Mouse (Mus musculus) thymus, postnatal 36 days (tissue): ENCODE results near the gene Nbr1.

Experiments
- DNase-seq, 2 experiments: peaks; one replicate each; pipeline ENCODE4 v3.0.0; 2022; ENCODE audit warnings: mixed read lengths in 2 of 2

The Nbr1 gene

DNA sequence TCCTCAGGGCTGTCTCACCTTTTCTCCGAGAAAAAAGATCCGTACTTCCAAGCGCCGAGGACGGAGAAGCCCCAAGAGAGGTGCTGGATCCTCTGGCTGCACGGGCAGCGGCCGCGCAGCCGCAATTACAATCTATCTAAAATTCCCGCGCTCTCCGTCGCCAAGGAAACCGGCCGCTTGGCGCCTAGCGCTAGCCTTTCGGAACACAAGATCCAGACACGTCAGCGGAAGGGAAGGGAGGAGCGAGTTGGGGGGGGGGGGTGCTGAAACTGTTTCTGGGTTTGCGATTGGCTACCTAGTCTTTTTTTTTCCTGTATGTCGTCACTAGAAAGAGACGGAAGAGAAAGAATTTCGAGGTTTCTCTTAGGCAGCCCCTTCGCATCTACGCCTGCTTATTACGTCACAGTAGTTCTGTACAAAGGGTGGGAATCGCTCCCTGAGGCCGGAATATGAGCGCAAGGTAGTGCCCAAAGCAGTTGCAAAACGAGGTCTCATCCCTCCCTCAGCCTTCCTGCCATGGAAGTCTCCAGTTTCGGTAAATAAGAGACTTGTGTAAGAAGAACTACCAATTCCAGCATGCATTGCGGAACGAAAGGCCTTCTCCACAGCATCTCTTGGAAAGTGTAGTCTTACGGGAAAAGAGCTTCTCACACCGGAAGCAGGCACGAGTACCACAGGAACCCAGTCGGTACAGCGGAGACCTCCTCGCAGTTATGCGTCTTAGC lies at the start of gene Nbr1, which contains the start of gene Brca1:
TSS of gene Nbr1 (plus strand) at position 399 of the 725 bp plus-strand sequence.
TSS of gene Brca1 (minus strand) at position 205 of the 725 bp plus-strand sequence.
- DNase-seq, result peak; percentile 86

DNA sequence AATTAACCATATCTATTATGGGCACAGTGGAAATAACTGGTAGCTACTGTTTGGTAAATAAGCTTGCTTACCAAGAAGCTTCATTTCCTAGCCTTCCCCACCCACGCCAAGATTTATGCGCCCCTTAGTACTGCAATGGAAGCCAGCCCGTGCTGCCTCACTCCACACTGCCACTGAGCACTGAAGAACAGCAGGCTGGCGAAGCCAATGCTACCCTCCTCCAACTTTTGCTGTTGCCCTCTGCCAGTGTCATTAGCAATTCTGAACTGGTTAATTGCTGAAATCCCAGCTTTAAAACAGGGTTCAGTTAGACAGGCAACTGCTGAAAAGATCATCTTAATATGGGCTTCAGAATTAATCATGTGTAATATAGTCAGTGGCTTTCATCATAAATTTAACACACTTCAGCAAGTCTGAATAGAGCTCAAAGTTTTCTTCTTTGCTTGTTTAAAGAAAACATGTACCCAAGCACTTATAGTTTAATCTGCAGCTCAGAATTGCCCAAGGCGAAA lies 45.6 kb upstream of the Nbr1 start:
- DNase-seq, result no peak

DNA sequence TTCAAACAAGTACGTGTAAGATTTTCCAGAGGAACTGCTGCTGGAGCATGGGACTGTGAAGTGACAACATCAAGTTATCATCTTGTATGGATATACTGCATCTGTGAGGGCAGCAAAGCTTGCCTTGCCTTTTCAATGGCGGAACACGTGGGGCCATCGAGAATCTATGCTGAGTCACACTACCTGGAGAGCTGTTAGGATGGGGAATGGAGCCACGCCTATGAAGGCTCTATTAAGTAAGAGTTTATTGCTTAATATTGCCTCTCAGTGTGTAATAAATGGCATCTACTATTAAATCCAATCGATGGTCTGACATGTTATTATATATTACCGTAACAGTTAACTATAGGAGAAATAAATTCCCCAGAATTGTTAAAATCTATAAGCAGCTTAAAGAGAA lies 44.9 kb upstream of the Nbr1 start:
- DNase-seq, result no peak

DNA sequence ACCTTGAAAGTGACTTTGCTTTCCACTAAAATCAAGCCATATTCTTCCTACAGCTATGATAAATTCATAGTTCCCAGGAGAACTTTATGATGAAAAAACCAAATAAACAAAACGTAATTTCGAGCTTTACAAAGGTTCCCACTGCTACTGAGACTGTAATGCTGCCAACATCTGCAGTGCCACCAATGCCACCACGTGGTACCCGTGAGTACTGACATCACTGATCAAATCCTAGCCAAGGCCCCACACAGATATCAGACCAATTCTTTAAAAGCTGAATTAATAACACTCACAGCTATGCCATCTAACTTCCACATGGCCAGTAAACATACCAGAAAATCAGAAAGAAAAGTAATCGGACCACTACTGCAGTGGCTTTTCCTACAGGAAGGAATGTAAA lies 33.0 kb upstream of the Nbr1 start:
- no peak for DNase-seq

DNA sequence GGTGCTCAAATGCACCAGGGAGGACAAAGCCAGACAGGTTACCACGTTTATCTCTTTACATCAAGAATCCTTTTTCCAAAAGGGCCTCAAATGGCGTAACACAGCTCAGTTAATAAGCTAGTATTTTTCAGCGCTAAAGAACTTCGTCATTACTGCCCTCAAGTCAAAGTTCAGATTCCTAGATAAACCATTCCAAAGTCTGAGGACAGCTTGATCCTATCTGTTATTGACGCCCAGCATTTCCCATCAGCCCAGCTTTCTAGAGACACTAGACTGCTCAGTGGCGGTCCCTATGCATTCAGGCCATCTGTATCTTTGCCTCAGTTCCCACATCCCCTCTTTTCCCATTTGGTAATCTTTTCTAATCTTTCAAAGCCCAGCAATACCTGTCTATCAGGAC lies 32.6 kb upstream of the Nbr1 start:
- DNase-seq, result no peak

DNA sequence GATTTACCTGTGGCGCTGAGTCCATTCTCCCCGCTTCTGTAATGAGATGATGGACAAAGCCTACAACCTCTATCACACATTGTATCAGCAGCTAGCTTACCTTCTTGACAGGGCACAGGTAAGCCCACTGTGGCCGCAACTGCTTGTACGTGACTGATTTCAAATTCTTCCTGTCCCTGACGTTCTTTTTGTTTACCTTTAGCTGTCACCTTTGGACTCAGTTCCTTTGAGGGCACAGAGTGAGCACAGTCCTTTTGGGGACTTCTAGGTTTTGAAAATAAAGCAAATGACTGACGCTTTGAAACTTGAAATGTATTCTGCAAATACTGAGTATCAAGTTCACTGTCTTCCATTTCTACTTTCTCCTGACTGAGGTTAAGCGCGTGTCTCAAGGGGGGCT lies 27.5 kb upstream of the Nbr1 start:
- DNase-seq, result no peak

DNA sequence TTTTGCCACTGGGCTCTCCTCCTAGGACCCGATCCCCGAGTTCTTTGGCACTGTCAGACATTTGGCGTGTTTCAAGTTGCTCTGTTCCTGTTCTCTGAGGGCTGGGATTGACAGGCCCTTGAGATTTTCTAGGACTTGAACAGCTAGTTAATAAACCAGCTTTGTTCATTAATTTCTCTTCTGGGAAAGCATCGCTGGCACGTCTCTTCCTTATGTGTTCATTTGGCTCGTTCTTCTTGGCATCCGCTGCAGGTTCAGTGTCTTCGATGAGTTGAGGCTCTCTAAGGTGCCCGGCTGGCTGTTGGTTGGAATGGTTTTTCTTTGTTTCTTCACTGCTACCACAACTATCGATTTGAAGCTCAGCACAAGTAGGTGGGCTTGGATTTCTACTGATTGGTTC lies 26.9 kb upstream of the Nbr1 start:
- DNase-seq, result no peak

DNA sequence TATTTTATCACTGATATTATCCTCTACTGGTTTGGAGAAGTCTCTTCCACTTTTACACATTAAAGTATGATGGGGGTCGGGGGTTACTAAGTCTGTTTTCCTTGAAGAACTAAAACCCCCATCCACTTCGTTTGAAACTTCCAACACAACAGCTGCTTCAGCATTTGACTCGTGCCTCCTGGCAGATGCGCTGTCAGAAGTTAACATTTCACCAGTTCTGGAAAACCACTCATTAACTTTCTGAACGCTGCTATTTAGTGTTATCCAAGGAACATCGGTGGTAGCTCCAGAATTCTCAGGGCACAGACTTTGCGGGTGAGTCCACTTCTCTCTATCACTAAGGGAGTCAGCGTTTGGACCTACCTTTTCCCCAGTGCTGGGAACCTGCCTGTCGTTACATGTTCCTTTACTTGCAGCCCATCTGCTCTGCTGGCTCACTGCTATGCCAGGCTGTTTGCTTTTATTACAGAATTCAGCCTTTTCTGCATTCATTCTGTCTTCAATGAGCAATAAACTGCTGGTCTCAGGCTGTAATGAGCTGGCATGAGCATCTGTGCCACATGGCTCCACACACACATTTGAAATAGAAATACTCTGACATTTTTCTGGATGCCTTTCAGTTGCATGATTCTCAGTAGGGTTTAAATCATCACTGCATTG lies 25.9 kb upstream of the Nbr1 start:
- DNase-seq, result no peak

DNA sequence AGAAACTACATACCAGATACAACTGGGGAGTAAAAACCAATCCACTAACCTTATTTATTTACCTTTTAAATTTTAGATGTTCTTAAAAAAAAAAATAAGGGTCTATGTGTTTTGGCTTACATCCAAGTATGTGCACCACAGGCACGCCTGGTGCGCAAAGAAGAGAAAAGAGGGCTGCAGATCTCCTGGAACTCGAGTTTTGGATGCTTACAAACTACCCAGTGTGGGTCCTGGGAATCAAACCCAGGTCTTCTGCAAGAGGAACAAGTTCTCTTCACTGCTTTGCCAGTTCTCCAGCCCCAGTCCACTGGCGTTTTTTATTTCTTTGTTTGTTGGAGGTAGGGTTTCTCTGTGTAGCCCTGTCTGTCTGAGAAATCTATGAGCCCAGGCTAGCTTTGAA lies 25.3 kb upstream of the Nbr1 start:
- no peak for DNase-seq

DNA sequence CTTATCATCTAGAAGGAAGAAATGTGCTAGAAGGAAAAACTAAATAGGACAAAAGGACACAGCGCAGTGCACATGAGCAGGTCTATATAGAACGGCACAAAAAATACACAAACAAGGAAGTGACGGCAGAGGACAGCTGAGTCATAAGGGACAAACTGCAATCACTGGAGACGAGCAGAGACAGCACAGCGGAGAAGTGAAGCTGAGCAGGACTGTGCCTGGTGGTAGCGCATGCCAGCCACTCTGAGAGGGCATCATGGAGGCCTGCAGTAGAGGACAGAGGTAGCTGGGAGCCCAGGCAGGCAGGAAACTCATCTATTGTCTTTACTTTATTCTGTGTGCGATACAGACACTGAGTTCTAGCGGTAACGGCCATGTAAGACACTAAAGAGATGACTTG lies 8.4 kb upstream of the Nbr1 start:
- DNase-seq, result no peak

DNA sequence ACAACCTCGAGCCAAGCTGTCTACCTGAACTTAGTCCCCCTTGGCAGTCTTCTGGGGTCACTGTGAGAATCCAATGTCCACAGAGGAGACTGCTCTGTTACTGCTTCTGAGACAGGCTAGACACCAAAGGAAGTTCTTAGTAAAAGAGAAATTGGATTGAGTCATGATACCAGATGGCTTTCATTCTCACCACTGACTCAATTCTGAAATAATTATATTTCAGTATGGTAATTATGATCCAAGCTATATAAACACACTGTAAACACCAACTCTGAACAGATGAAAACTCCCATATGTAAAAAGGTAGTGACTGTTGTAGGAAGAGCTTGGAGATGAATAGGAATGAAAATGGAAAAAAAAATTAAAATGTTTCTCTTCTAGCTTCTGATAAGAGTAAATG lies 7.8 kb upstream of the Nbr1 start:
- no peak for DNase-seq

DNA sequence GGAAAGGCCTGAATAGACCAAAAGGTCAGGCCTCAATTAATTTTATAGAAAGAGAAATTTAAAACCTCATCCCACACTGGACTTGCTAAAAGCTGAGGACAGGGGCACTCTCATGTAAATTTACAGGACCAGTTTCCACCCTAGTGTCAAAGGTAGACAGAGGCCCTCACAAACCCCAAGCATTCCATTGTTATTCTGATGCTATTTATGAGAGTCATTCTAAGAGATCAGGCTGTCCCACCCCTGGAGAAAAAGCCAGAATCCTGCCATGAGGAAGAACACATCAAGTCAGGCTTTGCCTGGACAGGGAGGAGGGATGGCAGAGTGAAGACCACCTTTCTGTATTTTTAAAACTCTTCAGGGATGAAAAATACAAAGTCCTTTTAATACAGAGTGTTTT lies 3.4 kb upstream of the Nbr1 start:
- DNase-seq, result no peak

DNA sequence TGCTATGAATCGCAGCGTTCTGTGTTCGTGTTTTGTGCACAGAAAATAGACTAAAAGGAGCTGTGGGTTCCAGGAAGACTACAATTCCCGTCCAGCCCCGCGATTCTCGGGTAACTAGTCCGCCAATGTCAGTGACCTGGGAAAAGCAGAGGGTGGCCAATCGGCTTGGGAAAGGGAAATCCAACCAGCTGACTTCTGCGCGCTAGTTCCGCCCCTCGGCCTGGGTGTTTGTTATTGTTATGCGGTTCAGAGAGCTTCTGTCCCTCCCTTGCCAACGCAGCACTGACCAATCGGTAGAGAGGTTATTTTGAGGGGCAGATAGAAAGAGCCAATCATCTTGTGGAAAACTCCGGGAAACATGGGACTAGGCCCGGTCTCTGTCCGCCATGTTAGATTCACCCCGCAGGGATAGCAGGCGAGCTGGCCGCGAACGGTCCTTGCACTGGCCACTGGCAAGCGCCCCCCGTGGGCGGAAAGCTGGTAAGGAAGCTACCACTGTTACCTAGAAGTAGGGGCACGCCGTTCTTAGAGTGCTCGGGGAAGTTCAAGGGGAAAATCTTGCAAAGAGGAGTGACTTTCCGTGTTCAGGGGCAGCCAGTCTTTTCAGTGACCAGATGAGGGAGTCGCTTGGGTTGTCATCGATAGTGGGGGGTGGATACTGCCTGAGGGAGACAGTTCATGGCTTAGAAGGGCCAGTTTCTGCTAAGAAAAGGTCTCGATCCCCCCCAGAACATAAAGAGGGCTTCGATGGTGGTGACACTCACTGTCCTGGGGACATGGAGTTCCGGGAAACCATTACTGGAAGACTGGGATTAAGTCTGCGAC lies 739 bp downstream of the Nbr1 start:
- DNase-seq, result peak; percentile 92 to 97

DNA sequence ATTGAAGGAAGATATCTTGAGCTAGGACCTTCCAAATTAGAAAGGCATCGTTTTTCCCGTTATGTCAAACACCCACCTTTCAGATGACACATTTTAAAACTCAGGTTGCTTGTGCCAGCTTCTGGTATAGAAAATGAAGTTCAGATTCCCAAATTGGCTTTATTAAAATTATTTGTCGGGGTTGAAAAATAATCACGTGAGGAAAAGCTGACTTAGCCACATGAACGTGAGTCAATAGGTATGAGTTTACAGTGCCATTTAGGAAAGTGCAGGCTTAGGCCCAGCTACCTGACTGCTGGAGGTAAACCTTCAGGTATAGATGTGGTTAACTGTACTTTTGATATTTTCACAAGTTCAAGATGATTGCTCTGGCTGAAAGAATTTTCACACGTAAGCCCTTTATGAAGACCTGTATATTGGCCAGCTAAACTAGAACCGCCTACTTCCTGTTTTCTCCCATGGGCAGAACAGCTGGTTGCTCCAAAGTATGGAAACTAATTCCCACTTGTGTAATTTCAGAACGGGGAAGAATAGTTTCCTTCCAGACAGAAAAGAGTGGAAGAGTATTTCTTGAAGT lies 1.5 kb downstream of the Nbr1 start:
- DNase-seq, result no peak

DNA sequence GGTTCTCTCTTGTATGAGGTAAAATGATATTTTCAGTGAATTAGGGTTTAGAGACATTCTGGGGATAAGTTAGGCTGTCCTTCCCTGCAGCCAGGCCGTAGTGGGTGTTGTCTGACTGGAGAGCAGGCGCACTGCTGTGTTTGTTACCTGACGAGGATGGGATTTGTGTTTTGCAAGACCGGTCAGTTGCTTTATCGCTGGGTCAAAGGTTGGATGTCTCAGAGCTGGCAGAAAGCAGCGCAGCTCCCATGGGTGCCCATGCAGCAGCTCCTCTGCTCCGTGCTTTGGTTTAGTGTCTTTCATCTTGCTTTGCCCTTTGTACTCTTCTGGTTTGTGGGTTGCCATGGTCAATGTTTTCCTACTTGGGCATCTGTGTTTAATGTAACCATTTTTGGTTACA lies 4.6 kb downstream of the Nbr1 start:
- DNase-seq, result no peak

DNA sequence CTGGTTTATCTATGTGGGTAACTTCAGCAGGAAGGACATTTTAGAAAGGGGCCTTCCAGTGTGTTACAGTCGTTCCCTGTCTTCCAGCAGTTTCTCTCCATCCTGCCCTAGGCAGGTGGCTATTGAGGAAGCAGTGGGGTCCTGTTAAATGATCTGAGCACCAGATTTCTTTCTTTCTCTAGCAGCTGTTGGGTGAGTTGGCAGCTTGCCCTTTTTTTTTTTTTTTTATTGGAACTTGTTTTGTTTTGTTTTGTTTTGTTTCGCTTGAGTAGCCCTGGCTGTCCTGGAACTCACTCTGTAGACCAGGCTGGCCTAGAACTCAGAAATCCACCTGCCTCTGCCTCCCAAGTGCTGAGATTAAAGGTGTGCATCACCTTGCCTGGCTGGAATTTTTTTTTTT lies 5.0 kb downstream of the Nbr1 start:
- DNase-seq, result no peak

DNA sequence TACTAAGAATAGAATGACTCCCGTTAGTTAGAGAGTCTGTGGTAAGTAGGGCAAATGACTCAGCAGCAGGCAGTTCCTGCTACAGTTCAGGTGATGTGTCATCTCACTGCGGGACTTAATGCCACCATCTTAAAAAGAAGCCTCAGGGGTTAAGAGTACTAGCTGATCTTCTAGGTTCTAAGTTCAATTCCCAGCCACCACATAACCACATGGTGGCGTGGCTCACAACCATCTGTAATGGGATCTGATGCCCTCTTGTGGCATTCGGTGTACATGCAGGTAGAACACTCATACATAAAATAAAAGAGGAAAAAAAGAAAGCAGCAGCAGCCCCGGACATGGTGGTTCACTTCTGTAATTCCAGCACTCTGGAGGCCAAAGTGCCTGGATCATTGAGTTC lies 10.4 kb downstream of the Nbr1 start:
- DNase-seq, result peak; percentile 55 to 57

DNA sequence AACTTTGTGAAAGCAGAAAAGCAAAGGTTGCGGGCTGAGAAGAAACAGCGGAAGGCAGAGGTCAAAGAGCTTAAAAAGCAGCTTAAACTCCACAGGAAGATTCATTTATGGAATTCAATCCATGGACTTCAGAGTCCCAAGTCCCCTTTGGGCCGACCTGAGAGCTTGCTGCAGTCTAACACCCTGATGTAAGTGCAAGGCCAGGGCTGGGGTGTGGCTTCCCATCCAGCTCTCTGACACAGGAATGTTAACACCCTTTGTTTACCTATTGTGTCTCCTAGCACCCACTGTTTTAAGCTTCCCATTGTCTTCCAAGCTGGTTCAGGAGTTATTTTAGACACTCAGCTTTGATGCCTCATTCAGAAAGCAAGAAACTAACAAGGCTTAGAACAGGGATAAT lies 16.5 kb downstream of the Nbr1 start:
- DNase-seq, result no peak

DNA sequence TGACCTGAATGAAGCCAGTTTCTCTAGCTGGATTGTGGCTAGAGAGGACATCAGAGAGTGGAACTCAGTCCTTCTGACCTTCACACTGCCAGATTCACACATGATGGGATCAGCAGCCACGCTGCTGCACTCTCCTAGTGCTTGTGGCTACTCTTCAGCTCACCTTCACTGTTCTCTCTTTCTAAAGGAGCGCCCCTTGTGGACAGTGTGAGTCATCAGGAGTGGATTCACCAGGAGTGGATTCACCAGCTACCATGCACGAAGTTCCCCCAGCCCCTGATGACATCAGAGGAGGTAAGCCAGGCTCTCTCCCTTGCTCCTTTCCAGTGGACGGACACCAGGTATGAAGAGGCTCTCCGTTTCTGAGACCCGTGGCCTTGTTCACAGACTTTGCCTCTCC lies 24.2 kb downstream of the Nbr1 start:
- DNase-seq, result peak in 1 of 2 experiments; percentile 5

DNA sequence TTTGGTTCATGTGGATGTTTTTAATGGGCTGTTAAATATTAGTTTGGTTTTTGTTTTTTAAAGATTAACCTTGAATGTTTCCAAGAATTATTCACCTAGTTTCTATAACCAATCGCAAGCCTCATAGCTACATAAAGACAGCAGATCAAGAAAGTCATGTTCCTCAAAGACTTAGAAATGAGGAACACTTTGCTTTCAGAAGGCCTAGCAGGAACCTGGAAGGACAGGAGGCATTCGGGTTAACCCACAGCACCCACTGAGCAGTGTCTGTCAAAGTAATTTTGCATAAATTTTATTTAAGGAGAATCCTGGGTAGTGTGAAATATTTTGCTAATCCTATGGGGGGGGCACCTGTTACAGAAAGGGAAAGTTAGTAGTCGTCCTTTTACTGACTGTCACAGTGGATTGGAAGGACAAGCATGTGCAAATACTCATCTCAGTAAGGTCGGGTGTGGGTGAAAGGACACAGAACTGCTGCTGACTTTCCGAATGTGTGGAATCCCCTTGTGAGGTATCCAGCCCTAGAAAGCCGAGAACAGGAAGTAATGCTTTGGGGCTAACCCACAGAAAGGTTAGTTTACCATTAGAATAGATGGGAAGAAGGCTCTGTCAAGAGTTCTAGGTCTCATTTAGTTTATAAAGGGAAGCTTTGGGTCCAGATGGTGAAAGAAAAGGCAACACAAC lies 29.3 kb downstream of the Nbr1 start:
- no peak for DNase-seq

DNA sequence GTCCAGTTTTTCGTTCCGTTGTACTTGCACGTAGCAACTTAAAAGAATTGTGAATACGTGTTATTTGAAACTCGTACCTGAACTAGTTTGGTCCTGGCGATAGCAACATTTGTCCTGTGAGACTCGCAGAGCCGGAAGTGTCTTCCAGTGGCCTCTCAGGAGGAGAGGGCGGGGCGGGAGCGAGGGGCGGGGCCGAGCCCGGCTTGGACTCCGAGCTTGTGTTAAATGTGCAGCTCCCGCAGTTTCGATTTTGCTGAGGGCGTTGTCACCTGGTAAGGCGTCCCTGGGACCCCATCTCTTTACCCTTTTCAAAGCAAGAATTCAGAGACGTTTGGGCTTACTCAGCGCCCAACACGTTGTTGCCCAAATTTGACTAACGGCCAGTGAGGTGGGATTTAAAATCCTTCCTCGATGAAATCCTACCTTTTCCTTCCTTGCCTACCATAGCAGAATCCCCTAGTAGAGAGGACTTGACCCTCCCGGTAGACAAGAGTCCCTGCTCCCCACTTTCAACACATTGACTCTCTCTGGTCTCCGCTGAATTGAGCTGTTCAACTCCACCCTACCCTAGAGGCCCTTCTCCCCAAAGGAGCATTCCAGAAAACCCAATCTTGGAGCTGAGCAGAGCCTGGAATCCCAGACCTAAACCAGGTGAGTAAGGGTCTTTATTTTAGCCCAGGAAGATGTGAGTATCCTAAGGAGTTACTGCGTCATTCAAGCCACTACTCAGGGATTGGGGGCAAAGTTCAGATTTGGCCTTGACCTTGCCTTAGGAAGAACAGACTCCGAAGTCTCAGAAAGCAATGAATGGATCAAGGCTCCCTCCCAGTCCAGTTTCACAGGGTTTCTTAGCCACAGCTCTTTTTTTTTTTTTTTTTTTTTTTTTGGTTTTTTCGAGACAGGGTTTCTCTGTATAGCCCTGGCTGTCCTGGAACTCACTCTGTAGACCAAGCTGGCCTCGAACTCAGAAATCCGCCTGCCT lies 30.4 kb downstream of the Nbr1 start, which contains the start of gene Tmem106a:
TSS of gene Tmem106a (plus strand) at position 189 of the 982 bp plus-strand sequence.
- DNase-seq, result peak; percentile 61 to 70
